Mouse (Mus musculus): Measurements from ENCODE around the gene Arel1.

Arel1 gene

DNA sequence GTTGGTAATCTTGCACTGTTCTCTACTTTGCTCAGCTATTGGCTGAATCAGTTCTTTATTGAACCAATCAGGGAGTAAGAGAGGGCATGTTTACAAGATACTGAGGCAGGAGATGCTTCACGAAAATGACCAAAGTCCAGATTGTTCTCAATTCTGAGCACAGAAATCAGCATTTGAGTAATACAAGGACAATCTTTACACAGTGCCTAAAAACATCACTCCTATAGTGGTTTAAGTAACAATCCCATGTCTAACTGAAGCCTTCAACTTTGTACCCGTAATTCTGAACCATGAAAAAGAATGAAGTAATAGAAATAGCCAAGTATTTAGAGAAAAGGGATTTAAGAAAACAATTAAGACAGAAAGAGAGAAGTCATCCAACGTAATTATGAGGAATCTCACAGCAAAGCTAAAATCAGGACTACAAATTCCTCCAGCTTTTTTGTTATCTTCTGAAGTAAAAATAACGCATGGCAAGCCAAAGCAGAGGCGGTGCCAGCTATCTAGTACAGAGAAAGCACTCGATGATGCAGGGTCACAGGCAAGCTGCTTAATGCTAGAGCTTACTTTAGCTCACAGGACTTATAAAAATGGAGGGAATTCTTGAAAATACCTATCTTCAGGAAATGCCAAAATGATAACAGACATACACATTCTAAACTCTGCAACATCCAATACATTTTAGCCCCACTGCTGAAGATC lies 22.0 kb downstream of the Arel1 start:
- DNase-seq, result no peak

DNA sequence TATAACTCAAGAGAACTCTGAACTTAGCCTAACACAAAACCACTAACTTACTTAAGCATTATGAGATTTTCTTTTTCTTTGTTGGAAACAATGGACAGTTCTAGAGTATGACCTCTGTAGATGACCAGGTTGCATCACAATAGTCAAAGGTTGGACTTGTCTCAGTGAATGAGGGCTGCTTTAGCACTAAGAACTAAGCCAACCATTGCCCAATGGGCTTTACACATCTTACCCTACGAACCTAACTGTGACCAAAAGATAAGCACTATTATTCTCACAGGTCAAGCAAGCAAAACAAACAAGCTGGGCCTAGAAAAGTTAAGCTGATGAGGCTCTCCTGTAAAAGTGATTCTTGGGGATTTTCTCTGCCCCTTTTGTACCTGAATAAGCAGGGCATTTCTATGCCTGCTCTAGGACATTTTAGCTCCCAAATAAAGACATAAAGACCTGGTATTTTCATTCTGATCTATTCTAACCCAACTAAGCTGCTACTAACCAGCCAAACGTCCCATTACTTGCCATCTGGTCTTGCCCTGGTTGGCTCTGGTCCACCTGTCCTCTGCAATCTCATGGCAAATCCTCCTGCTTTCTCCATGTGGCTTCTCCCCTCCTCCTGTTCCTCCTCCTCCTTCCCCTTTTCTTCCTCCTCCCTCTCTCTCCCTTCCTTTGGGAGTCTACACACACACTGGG lies 22.7 kb downstream of the Arel1 start:
- peak; percentile 73 for DNase-seq

DNA sequence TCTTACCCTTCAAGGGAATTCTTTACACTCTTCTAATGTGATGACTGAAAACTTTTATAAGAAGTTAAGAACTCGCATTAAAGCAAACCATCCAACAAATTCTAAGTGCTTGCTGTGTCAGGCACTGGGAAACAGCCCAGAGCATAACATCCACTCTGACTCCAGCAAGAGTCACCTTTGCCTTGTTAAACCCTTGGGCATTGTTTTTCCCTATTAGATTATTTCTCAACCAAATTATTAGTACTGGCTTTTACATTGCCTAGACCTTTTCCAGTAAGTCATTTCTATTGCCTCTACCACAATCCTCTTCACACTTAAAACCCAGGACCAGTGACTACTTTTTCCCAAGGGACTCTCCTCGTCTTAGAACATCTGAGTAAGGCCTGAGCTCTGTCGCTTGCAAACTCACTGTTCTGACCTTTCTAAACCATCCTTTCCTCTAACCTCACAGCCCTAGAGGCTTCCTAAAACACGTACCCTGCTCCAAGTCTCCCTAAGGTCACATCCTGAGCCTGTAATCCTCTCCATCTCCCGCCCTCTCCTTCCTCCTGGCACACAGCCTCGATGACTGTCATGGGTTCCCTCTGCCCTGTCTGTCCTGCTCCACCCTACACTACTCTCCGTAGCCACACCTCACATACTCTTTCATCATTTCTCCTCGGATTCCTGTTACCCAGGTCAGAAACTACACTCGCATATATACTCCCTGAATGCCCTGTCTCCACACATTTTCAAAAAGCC lies 25.7 kb downstream of the Arel1 start:
- no peak for DNase-seq

DNA sequence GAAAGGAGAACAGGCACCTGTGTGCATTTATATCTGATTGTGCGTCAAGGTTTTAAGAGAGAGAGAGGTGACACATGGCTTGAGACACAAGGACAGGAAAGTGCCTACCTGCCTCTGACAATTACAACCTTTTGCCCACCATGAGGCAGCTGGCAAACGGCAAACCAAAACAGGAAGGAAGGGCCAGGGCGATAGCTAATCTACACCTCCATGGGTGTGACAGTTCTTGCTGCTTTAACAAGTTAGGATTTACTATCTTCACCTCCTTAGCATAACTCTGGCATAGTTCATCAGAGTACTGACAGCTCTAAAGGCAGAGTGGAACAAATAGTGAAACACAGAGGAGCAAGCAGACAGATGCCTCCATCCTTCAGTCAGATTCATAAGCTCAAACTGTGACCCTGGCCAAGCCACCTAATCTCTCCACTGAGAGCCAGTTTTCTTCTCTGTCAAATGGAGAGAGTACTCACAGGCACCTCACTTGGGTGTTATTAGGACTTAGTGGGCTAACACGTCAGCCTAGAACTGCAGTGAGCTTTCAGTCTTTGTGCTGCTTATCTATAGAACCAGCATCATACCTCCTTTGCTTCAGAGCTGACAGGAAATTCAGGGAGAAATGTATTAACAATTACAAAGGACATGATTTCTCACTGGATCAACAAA lies 26.4 kb downstream of the Arel1 start:
- DNase-seq, result no peak

DNA sequence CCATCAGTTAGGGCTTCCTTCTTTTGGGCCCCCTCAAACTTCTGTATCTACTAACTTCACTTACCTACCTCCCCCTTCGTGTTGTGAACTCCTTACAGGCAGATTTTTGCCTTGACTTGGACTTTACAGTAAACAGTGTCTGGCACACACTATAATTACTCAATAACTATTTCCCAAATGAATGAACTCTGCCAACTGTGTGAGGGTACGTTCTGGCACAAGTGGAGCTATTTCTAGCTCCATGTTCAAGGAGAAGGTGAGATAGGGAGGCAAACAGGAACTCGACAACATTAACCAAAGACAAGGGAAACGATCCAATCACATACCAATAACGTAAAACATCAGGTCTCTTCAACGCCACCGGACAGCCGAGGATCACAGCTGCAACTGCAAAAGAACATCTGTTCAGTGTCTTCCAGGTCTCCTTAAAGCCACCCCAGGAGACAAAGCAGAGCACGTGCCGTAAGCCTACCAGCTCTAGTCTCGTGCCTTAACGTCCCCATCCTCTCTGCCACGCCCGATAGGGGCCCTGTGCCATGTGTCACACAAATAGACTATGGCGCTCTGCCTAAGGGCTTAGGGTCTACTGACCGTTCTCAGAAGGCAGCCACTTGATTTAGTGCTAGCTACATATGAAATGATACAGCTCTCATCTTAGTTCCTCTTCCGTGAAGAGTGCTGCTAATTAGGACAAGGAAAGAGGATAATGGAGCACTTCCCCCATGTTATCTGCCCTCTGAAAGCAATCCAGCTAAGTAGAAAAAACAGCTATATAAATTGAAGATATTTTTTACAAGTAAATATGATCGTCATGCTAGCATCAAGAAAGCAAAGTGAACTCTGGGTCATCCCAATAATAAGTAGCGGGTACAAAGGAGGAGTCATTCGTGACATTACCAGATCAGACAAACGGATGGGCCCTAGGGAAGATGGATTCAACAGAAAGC lies 27.4 kb downstream of the Arel1 start:
- DNase-seq, result no peak

DNA sequence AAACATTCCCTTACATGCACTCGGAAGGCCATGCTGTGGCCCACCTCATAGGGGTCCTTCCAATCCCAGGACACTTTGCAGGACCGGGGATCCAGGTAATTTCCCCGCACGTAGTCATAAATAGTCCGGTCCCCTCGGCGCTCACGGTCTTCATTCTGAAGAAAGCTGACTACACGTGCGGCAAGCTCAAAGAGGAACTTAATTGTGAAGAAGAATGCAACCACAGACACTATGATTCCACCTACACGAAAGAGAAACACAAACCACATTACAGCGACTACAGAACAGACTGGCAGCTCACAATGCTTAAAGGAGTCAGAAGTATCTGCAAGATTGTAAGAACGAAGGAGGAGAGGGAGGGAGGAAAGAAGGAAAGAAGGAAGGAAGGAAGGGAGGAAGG lies 29.0 kb downstream of the Arel1 start:
- no peak for DNase-seq

DNA sequence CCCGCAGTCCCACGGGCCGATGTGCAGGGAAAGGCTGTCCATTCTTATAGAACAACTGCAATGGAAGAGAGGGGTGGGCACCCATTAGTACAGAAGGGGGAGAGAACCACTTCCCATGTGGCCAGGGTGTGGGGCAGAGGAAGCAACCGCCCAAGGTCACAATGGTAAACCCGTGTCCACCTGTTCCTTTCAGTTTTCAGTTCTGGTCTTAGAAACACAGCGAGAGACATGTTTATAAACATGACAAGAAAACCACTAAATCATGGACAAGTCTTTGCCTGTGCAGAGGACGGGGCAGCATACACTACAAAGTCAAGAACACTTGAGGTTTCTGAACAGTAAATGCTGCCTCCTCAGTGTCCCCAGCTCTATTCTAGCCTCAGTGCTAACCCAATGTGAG lies 30.4 kb downstream of the Arel1 start:
- no peak for DNase-seq

DNA sequence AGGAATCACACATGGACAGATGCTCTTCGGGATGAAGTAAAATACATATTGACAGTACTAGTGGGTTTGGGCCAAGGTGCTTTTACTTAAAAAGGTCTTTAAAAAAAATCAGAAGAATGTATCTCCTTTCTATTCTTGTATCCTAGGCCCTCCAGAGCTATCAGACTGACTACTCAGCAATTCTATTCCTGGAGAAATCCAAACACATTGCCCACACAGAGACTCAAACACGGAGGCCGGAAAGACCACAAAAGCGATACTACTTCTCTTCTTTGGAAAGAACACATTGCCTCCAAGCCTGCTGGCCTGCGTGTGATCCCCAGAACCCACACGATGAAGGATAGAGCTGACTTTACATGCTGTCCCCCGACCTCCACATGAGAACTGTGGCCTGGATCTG lies 31.6 kb downstream of the Arel1 start:
- DNase-seq, result no peak

DNA sequence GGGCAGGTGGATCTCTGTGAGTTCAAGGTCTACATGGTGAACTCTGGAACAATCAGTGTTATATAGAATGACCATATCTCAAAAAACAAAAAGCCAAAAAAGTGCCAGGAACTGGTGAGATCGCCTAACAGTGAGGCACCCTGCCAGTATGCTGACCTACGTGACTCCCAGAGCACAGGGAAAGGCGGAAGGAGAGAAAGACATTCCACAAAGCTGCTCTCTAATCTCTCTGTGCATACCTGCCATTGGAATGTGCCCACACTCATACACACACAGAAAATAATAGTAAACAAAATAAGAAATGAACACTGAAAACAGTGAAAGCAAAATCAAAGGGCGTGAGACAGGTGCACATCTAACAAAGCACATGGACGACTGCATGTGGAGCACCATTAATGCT lies 35.4 kb downstream of the Arel1 start:
- no peak for DNase-seq

DNA sequence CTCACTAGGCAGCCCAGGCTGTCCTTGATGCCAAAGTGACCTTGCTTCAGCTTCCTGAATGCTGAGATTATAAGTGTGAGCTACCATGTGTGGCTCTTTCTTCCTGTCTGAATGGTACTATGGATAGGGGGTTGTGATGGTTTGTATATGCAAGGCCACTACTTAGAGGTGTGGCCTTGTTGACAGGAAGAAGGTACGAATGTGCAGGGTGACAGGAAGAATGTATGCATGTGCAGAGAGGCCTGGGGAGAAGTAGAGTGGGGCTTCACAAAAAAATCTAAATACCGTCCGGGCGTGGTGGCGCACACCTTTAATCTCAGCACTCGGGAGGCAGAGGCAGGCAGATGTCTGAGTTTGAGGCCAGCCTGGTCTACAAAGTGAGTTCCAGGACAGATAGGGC lies 38.5 kb downstream of the Arel1 start:
- no peak for DNase-seq

DNA sequence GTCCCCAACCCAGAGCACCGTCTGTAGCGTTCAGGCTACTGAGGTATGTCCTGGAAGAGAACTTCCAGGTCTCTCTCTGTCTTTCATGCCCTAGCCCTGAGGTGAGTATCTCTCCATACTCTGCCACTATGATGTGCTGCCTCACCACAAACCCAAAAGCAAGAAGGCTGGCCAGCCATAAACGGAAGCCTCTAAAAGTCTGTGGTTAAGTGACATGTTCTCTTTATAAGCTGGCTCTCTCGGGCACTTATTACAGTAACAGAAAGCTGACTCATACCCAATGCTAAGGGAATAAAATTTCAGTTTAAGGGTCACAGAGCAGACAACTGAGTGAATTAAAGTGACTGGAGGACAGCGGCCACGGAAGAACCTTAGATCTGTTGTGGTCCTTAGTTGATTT lies 44.2 kb downstream of the Arel1 start:
- no peak for DNase-seq

DNA sequence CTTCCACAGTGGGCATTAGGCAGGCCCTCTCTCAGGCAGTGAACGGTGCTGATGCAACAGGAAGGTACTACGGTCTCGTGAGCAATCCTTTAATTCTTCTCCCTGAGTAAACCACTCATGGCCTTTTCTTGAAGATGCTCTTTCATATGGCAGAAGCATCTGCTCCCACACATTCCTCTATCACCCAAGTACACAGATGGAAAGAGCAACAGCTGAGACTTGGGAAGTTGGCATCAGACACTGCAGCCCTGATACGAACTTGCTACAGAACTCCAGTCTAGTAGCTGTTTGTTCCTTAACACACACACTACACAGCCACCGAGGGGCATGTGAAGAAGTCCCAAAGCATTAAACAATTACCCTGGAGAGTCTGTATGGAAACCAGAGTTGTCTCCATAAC lies 46.4 kb downstream of the Arel1 start:
- no peak for DNase-seq

DNA sequence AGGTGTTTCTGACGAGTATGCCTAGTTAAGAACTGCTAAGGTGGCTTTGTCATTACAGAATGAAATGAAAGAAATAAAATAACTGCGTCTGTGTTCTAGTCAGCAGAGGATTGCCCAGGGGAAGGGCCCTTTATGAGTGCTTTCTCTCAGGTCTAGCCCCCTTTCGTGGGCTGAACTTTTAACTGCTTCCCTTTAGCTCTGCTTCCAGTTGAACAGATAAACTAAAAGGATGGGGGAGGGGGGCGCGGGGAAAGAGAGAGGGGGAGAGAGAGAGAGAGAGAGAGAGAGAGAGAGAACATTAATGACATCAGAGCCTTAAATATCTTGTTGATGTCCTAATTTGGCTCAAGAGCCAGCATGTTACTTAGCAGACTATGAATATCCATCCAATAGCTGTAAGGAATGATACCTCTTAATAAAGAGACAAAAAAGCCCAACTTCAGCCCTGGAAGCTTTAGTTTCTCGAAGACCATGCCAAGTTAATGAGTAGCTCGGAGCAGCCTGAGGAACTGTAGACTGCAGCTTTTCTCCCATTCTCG lies 48.8 kb downstream of the Arel1 start:
- DNase-seq, result no peak

DNA sequence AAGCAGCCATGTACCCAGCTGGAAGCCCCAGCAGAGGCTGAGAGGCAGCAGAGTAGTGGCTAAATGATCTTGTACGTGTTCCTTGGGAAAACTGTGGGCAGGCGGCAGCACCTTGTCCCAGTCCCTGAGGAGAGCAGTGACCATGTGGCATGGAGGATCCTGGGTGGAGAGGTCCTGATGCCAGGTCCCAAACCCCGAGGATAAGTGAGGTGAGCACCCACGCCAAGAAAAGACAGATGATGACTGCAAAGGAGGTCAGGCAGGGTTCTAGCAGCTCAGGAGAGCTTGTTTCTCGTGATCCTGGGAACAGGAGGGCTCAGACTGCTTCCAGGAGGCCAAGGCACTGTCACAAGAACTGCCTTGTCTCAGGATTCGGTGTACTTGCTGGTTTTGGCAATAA lies 51.9 kb downstream of the Arel1 start:
- peak; percentile 22 for DNase-seq

DNA sequence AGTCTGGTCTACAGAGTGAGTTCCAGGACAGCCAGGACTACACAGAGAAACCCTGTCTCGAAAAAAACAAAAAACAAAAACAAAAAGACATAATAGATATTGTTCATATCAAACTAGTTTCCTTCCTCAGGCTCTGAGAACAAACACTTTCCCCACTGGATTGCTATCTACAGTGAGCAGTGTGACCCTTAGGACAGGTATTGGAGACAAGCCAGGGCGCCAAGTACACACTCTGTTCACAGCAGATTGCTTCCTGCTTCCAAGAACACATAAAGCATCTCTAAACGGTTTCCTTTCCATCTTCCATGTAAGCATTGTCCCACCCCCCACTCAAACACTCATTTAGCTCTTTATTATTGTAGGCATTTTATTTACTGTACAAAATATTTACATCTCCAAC lies 52.9 kb downstream of the Arel1 start:
- no peak for DNase-seq

DNA sequence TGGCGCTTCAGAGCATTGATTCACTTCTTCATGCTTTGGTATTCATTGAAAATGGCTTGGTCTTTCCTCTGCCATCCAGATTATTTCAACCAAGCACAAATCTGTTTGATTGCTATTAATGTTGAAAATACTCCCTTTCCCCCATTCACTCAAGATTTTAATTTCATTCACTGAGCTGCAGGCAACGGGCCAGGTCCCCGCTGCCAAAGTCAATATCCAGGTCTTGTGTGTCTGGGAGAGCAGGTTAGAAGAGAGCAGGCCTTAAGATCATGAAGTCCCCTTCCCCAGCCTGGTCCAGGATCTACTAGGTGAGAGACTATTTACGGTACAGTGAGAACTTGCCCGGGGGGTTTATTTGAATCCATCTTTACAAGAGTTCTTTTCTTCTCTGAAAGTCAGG lies 55.7 kb downstream of the Arel1 start:
- no peak for DNase-seq

DNA sequence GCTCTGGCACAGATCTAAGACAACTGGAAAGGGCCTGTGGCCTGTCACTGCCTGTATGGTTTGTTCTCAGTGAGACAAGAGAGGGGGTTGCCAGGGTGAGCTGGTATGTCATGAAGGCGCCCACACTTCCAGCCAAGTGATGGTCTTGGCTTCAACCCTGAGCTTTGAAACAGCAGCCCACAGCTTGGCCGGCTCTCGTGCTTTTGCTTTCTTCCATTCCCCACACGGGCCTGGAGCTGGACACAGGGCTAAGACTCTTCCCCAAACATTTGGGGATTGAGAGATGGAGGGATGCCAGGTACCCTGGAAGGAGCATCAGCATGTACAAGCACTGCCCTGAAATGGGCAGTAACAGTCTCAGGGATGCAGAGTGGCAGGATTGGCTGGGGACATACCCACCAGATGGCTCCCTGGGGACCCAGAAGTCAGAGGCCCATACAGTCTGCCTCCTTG lies 58.0 kb downstream of the Arel1 start:
- no peak for DNase-seq

DNA sequence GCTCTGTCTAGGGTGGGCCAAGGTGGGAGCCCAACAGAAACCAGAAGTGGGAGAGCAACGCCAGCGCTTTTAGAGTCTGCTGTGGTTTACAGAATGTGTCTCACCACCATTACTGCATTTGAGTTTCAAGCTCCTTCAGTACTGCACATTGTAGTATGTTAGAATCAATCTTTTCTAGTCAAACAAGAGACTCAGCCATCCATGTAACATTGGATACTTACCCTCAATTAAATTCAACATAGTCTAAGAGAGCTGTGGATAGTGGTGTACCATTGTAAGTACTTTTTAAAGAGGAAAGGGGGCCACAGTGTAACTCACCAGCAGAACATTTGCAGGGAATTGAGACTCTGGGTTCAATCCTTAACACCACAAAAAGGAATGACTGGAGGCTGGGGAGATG lies 59.1 kb downstream of the Arel1 start:
- DNase-seq, result no peak

DNA sequence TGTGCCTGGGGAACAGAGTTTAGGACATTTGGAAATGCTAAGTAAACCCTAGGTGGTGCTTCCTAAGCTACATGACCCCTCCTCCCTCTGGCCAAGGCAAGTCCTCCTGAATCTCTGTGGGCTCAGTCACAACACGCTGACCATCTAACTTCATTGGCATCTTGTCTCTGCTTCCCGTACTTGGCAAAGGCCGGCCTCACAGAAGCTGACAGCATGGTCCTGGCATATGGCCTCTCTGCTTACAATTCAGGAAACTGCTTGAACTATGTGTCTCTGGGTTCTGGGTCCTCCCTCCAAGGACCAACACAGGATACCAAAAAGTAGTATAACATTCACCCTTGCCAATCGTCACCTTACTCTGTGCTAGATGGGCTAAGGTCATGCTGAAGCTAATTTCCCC lies 60.6 kb downstream of the Arel1 start:
- DNase-seq, result peak; percentile 57

DNA sequence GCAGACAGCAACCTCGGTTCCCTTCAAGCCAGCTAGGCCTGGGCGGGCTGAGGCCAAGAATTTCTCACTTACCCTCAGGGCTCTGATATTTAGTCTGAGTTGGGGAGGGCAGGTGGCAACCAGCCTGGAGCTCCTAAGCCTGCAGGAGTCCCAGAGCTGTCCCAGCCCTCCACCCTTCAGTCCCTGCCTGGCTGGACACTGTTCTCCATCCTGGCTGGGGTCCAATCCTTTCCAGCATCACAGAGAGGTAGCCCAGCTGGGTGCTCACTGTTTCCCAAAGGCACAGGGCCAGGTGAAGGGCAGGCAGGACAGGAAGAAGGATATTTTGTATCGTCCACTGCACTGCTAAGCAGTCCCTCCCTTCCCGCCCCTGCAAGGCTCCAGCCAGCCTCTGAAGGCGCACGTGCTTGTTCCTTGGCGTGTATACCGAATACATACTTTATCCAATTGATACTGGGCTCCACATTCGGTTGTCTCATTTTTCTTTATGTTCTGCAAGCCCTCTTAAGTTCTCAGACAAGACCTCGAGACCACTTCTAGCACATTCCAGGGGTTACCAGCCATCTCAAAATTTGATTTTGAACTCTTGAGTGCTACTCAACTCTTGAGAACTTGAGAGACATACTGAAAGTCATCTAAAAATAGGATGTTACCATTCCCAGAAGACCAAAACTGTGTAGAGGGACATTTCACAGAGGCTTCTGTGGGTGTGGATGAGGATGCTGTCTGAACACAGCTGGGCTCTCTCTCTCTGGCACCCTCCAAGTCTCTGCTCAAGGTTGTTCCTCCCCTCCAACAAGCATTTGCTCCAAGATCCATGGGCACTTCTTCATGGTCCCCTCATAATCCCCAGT lies 62.8 kb downstream of the Arel1 start:
- DNase-seq, result peak; percentile 78

DNA sequence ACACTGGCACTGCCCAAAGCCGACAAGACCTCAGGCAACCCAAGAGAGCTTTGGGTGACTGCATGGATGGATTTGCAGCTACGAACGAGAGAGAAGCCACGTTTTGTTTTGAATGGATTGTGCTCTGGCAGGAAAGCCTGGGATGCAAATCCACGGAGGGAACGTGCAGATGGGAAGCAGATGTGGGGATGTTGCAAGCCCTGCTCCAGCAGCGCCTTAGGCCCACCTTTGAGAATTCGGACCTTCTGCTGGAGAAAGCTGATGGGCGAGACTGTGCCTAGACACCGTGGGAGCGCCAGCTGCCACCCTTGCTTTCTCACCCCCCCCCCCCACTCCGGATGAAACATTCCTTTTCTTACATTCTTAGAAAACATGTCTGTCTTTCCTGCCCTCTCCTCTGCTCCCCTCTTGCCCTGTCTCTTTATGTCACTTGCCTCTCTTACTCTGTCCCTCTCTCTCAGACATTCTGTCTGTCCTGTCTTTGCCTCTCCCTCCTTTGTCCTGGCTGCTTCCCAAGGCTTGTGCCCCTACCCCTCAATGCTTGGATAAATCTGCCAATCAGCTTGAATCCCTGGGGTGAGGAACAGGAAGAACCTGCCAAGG lies 63.6 kb downstream of the Arel1 start:
- DNase-seq, result no peak

Measured in cerebellum, adult 11 months (tissue).